Mouse (Mus musculus): ENCODE data around the gene Fam129c. TPM values are rescaled to one million over a fixed set of nuclear protein-coding genes. Genes with fewer than 3 reads are reported as not detected.

Gene Fam129c
- polyA plus RNA-seq, 1 experiment from 2014 or later: 5.3 TPM

- peaks cover 4% of the 10 kb centered on the region; the same call in 1 of the 2 replicates for H3K4me1 ChIP-seq
- ATAC-seq (ENCODE audit: low FRiP score): no peak
- 65% methylated on average over 1 of the region's 1 CpGs for WGBS
- H3K9me3 ChIP-seq (replicated peaks): no peaks in the 10 kb centered on the region
- H3K27ac ChIP-seq: no peak overlapping the region
- H3K4me3 ChIP-seq: no peak overlapping the region
- no peak overlapping the region for H3K4me2 ChIP-seq (replicated peaks)
- H3K27me3 ChIP-seq: peaks cover 8% of the 10 kb centered on the region; the same call in 1 of the 2 replicates
- H3K9ac ChIP-seq: no peak overlapping the region
- H3K36me3 ChIP-seq: peaks cover 21% of the 10 kb centered on the region
Measured at GRCm38 (mm10) chr8:71579009-71579408, 18.4 kb upstream of the Fam129c start.

DNA sequence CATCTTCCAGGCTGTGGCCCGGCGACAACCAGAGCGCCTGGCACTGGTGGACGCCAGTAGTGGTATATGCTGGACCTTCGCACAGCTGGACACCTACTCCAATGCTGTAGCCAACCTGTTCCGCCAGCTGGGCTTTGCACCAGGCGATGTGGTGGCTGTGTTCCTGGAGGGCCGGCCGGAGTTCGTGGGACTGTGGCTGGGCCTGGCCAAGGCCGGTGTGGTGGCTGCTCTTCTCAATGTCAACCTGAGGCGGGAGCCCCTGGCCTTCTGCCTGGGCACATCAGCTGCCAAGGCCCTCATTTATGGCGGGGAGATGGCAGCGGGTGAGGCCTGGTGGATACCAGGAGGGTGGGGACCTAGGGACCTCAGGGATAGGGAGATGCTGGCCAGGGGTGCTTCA is 18.0 kb upstream of the Fam129c start:
- Histone ChIP-seq H3K4me2 (replicated peaks) (no peak overlapping the region), H3K4me3 (no peak overlapping the region), H3K4me1 (peaks cover 4% of the 10 kb centered on the region; the same call in 1 of the 2 replicates), H3K9me3 (replicated peaks) (no peaks in the 10 kb centered on the region), H3K27me3 (peaks cover 8% of the 10 kb centered on the region; the same call in 1 of the 2 replicates), H3K9ac (no peak overlapping the region), H3K27ac (no peak overlapping the region), H3K36me3 (peaks cover 26% of the 10 kb centered on the region)
- ATAC-seq (ENCODE audit: low FRiP score): no peak
- 92% methylated on average over 14 of the region's 14 CpGs for WGBS

GRCm38 (mm10) chr8:71580201-71580600 is 17.2 kb upstream of the Fam129c start:
- Histone ChIP-seq H3K4me2 (replicated peaks) (no peak overlapping the region), H3K27ac (no peak overlapping the region), H3K36me3 (peaks cover 33% of the 10 kb centered on the region), H3K9ac (no peak overlapping the region), H3K4me3 (no peak overlapping the region), H3K9me3 (replicated peaks) (no peaks in the 10 kb centered on the region), H3K27me3 (peaks cover 8% of the 10 kb centered on the region; the same call in 1 of the 2 replicates), H3K4me1 (peaks cover 4% of the 10 kb centered on the region; the same call in 1 of the 2 replicates)
- ATAC-seq (ENCODE audit: low FRiP score): no peak; the same call in 1 of the 2 replicates
- WGBS: 41% methylated on average over 9 of the region's 9 CpGs

DNA sequence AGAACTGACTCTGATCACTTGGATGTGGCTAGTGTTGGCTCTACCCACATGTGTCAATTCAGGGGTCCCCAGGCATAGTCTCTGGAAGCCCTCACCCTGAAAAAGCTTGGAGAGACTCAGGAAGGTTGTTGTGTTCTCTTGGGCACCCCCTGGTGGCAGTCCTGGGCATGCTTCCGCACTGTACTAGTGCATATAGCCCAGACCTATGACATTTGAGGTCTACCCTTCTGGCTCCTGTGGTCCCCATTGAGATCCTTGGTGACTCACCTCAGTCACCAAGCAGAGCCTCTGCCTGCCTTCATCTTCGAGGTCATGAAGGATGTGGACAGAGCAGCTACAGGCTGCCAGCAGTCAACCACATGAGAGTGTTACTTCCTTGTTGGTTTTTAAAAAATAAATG is 10.6 kb upstream of the Fam129c start:
- peaks cover 32% of the 10 kb centered on the region for H3K36me3 ChIP-seq
- no peak overlapping the region for H3K4me2 ChIP-seq (replicated peaks)
- no peak overlapping the region for H3K9ac ChIP-seq
- H3K27me3 ChIP-seq: no peaks in the 10 kb centered on the region
- no peaks in the 10 kb centered on the region for H3K9me3 ChIP-seq (replicated peaks)
- no peak for ATAC-seq (ENCODE audit: low FRiP score)
- H3K4me3 ChIP-seq: no peak overlapping the region
- H3K27ac ChIP-seq: no peak overlapping the region
- H3K4me1 ChIP-seq: peaks cover 8% of the 10 kb centered on the region
- 88% methylated on average over 2 of the region's 2 CpGs for WGBS

GRCm38 (mm10) chr8:71588762-71589161 is 8.7 kb upstream of the Fam129c start:
- Histone ChIP-seq H3K9ac (no peak overlapping the region), H3K36me3 (peaks cover 30% of the 10 kb centered on the region), H3K27ac (no peak overlapping the region), H3K4me1 (peaks cover 19% of the 10 kb centered on the region), H3K4me3 (no peak overlapping the region), H3K27me3 (no peaks in the 10 kb centered on the region), H3K9me3 (replicated peaks) (no peaks in the 10 kb centered on the region), H3K4me2 (replicated peaks) (no peak overlapping the region)
- 65% methylated on average over 3 of the region's 3 CpGs for WGBS
- ATAC-seq (ENCODE audit: low FRiP score): no peak

GRCm38 (mm10) chr8:71591017-71591416 is 6.4 kb upstream of the Fam129c start:
- Histone ChIP-seq H3K36me3 (peaks cover 8% of the 10 kb centered on the region), H3K27ac (no peak overlapping the region), H3K4me3 (peak overlapping the region; percentile 86), H3K9me3 (replicated peaks) (no peaks in the 10 kb centered on the region), H3K4me1 (peaks cover 19% of the 10 kb centered on the region), H3K9ac (peak overlapping the region; percentile 93), H3K4me2 (replicated peaks) (peak overlapping the region; percentile 94), H3K27me3 (no peaks in the 10 kb centered on the region)
- WGBS: 24% methylated on average over 5 of the region's 5 CpGs
- no peak for ATAC-seq (ENCODE audit: low FRiP score)

GRCm38 (mm10) chr8:71591471-71592373 is 5.7 kb upstream of the Fam129c start, which contains the start of gene Pgls:
Pgls (plus strand) TSS chr8:71592176.
- no peaks in the 10 kb centered on the region for H3K27me3 ChIP-seq
- ATAC-seq (ENCODE audit: low FRiP score): peak; percentile 88
- peak within 1 kb of the TSS; percentile 86 for H3K4me3 ChIP-seq
- peak within 1 kb of the TSS; percentile 93 for H3K9ac ChIP-seq
- 0 out of 2 replicates have a peak, but pooled peaks cover 6% of the 10 kb centered on the region for H3K36me3 ChIP-seq
- peak within 1 kb of the TSS; percentile 94 for H3K4me2 ChIP-seq (replicated peaks)
- no peaks in the 10 kb centered on the region for H3K9me3 ChIP-seq (replicated peaks)
- under 1% methylated on average over 69 of the region's 71 CpGs for WGBS
- peaks cover 19% of the 10 kb centered on the region for H3K4me1 ChIP-seq
- peak within 1 kb of the TSS; percentile 99 for H3K27ac ChIP-seq

DNA sequence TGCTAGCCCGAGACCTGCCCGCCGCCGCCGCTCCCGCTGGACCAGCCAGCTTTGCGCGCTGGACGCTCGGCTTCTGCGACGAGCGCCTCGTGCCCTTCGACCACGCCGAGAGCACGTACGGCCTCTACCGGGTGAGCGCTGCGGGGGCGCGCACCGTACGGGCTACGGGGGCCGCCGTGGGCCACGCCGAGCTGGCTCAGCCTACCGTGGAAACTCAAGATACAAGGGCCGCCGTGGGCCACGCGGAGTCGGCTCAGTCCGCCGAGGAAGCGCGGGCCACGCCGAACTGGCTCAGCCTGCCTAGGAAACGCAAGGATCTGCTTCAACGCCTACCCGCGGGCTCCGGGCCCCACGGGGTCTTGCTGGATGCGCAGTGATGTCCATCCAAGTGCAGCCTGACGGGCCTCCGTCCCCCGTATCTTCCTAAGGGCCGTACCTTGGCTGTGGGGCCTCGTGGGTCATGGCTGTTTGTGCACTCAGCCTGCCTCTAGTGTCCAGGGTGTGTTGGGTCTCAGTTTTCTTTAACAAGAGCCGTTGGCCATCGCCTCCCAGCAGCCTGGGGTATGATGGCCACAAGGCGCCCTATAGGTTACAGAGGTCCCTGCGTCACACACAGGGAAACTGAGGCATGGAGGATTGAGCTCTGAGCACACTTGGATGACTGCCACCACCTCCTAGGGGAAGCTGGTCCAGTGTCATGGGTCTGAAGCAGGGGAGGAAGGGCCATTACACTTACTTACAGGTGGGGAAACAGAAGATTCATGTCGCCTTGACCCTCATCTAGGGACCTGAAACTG is 4.9 kb upstream of the Fam129c start:
- peaks cover 19% of the 10 kb centered on the region for H3K4me1 ChIP-seq
- peak overlapping the region; percentile 99 for H3K27ac ChIP-seq
- no peaks in the 10 kb centered on the region for H3K9me3 ChIP-seq (replicated peaks)
- peak overlapping the region; percentile 93 for H3K9ac ChIP-seq
- H3K36me3 ChIP-seq: no peaks in the 10 kb centered on the region
- peak overlapping the region; percentile 86 for H3K4me3 ChIP-seq
- H3K27me3 ChIP-seq: no peaks in the 10 kb centered on the region
- ATAC-seq (ENCODE audit: low FRiP score): peak; percentile 71
- whole genome bisulfite sequencing: 6% methylated on average over 49 of the region's 60 CpGs
- H3K4me2 ChIP-seq (replicated peaks): peak overlapping the region; percentile 94

DNA sequence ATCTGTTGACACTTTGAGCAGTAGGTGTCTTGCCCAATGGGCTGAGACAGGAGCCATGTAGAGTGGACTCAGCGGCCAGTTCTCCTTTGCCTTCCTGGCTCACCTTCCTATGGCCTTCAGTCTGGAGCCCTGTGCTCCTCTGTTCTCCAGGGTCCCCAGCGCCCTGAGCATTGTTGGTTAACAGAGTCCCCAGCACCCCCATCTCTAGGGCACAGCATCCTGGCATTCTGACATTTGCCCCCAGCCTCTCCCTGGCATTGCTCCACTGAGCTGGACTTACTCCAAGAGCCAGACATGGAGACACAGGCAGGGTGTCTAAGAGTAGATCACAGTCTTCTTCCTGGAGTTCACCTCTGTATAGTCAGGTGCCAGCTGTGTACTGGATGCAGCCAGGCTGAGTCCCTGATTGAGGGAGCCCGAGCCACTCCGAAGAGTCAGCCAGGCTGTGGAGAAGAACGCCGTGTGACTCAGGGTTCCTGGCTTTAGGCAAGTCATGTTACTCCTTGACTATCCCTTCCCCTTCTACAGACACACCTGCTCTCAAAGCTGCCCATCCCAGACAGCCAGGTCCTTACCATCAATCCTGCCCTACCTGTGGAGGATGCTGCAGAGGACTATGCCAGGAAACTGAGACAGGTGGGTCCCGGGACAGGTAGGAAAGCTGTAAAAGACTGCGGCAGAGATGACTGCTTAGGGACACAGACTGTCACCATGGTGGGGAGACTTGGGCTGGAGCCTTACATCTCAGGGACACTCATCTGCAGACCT is 3.7 kb upstream of the Fam129c start:
- Histone ChIP-seq H3K36me3 (no peaks in the 10 kb centered on the region), H3K4me1 (peaks cover 19% of the 10 kb centered on the region), H3K9ac (no peak overlapping the region), H3K4me3 (no peak overlapping the region), H3K4me2 (replicated peaks) (peak overlapping the region; percentile 94; the same call in 1 of the 2 replicates), H3K27me3 (no peaks in the 10 kb centered on the region), H3K9me3 (replicated peaks) (no peaks in the 10 kb centered on the region), H3K27ac (no peak overlapping the region)
- 96% methylated on average over 8 of the region's 8 CpGs for WGBS
- no peak for ATAC-seq (ENCODE audit: low FRiP score)

GRCm38 (mm10) chr8:71594324-71594722 is 3.1 kb upstream of the Fam129c start:
- Histone ChIP-seq H3K4me3 (no peak overlapping the region), H3K27ac (no peak overlapping the region), H3K4me1 (peaks cover 19% of the 10 kb centered on the region), H3K9me3 (replicated peaks) (no peaks in the 10 kb centered on the region), H3K27me3 (no peaks in the 10 kb centered on the region), H3K36me3 (no peaks in the 10 kb centered on the region), H3K9ac (no peak overlapping the region), H3K4me2 (replicated peaks) (no peak overlapping the region)
- 93% methylated on average over 4 of the region's 4 CpGs for WGBS
- ATAC-seq (ENCODE audit: low FRiP score): no peak

DNA sequence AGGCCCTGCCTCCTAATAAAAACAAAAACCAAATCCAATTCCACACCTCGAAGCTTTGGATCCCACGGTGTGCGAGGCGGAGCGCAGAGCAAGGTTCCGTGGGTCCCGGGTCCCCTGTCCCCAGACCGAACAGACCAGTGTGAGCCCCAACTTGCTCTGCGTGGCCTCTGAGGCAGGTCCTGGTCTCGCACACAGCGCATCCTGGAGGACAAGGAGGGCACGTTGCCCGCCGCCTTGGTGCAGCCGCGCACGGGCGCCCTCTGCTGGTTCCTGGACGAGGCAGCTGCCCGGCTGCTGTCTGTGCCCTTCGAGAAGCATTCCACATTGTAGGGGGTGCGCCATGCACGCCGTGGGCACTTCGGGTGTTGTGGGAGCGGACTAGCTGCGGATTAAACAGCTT is 1.6 kb upstream of the Fam129c start:
- Histone ChIP-seq H3K27ac (no peak overlapping the region), H3K4me2 (replicated peaks) (no peak overlapping the region), H3K36me3 (peaks cover 3% of the 10 kb centered on the region; the same call in 1 of the 2 replicates), H3K9ac (no peak overlapping the region), H3K4me3 (no peak overlapping the region), H3K4me1 (peaks cover 18% of the 10 kb centered on the region), H3K9me3 (replicated peaks) (no peaks in the 10 kb centered on the region), H3K27me3 (peaks cover 15% of the 10 kb centered on the region)
- 7% methylated on average over 27 of the region's 27 CpGs for WGBS
- ATAC-seq (ENCODE audit: low FRiP score): no peak

All from hindbrain, embryonic 12.5 days (tissue).